Comparison of ENCODE assay signal across 11 mouse cellular contexts in the genomic region with DNA sequence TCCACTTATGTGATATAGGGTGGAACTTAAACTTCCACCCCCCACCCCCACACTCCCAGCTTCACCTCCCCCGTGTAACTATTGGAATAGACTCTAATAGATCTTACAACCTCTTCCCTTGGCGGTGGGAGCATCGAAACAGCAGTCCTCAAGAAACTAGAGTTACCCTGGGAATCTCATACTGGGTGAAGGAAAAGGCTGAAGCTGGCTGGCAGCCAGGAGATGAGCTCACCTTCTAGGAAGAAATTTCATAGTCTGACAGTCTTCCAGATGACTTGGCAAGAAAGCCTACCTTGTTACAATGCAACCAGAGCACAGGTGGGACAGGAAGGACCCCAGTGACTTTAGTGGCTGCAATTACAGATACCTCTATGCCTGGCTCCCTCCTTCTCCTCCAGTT. TPM values are rescaled to one million over a fixed set of nuclear protein-coding genes. Genes with fewer than 3 reads are reported as not detected.
A peak's percentile ranks its signal among the peaks of the same experiment; 100 is the strongest.
DNase-seq lines count a peak whose midpoint lies in the region; ATAC-seq lines count a peak whose summit lies in the region.
"Had no signal": no experiment of that assay in that cellular context is flagged by ENCODE, and none has a peak within 500 bp of the region (broad histone marks: within the 10 kb centered on the region; RNA-seq: fewer than 3 reads in every experiment).

No protein-coding gene starts in this region.

- no peak overlapping the region for H3K9ac ChIP-seq in kidney, embryonic 16.5 days (replicated peaks; ENCODE audit: low read length)
- H3K9ac ChIP-seq: lung, embryonic 15.5 days had no signal

- 58% methylated on average over 3 of the region's 3 CpGs for WGBS in kidney, embryonic 16.5 days

- no peak overlapping the region for H3K4me2 ChIP-seq in kidney, embryonic 16.5 days (replicated peaks; ENCODE audit: low read depth, low read length)
- H3K4me2 ChIP-seq: lung, embryonic 15.5 days had no signal

- no peak overlapping the region for H3K4me3 ChIP-seq in kidney, embryonic 16.5 days (ENCODE audit: low read length)
- H3K4me3 ChIP-seq: lung, embryonic 15.5 days had no signal

- ATAC-seq in kidney, embryonic 16.5 days (ENCODE audit: low FRiP score, low TSS enrichment), result peak; percentile 60; the same call in 1 of the 2 replicates

- 0 out of 2 replicates have a peak overlapping the region, but pooled peaks have one; percentile 46 for H3K27ac ChIP-seq in kidney, embryonic 16.5 days (ENCODE audit: low read length)
- H3K27ac ChIP-seq: lung, embryonic 15.5 days had no signal

- H3K27me3 ChIP-seq in kidney, embryonic 16.5 days (ENCODE audit: insufficient read depth, low read length), result no peaks in the 10 kb centered on the region
- H3K27me3 ChIP-seq: lung, embryonic 15.5 days had no signal

- H3K9me3 ChIP-seq in kidney, embryonic 16.5 days (ENCODE audit: low read length), result no peaks in the 10 kb centered on the region
- H3K9me3 ChIP-seq: lung, embryonic 15.5 days had no signal

- H3K4me1 ChIP-seq in kidney, embryonic 16.5 days (ENCODE audit: insufficient read depth, low read length), result peaks cover 9% of the 10 kb centered on the region
- H3K4me1 ChIP-seq: lung, embryonic 15.5 days had no signal

- DNase-seq in cerebellum, postnatal 14 days, result peak; percentile 15 to 46
- no peak for DNase-seq in cerebellum, adult 11 months
- peak; percentile 18 for DNase-seq in right cerebral cortex, adult 18-20 months
- DNase-seq in right cerebral cortex, postnatal 36 days (ENCODE audit: low spot score in 2 of 2), result no peak
- DNase-seq in thymus, postnatal 36 days, result no peak
- no peak for DNase-seq in embryo, embryonic 10.5 days (ENCODE audit: low spot score)
- DNase-seq in urinary bladder, adult 2 months (ENCODE audit: low spot score), result no peak
- DNase-seq: B cell, adult 2 months; spleen, adult 18-20 months had no signal

- no peaks in the 10 kb centered on the region for H3K36me3 ChIP-seq in kidney, embryonic 16.5 days (ENCODE audit: insufficient read depth, low read length)
- H3K36me3 ChIP-seq: lung, embryonic 15.5 days had no signal

RNA-seq across cellular contexts. Expression of a gene that starts 57.6 kb away (rescaled TPM):
- polyA plus RNA-seq in kidney, embryonic 16.5 days (2015; fragmentation: Nextera tagmentation; extraction: Ambion mirVana), result 28.8 and 35.4 TPM in 2 replicates
- polyA plus RNA-seq in urinary bladder, adult 2 months (2012; rRNA removed), result 47.0 and 52.4 TPM in 2 replicates

Comparison
In these comparisons a context has a peak if more than half of its experiments do, and no peak if none do; other contexts are left out.
1. DNase-seq: peak in cerebellum, postnatal 14 days (2 of 2) and right cerebral cortex, adult 18-20 months (single experiment); none in cerebellum, adult 11 months (single experiment), right cerebral cortex, postnatal 36 days (0 of 2), thymus, postnatal 36 days (0 of 2), embryo, embryonic 10.5 days (single experiment) and urinary bladder, adult 2 months (single experiment).